Mouse (Mus musculus) forebrain, embryonic 16.5 days (tissue): ENCODE measurements at regions not wholly inside any gene's neighbourhood (a gene's known extent, or its start where the extent isn't known, plus 50 kb on each side); places are given as distances from the start of the nearest gene placed in this dataset.

Source experiments
- ATAC-seq: fragments of 200-750 bp; cut with Nextera tagmentation; 2 replicates; pipeline ENCODE4 v1.8.0; 2017; ENCODE audit warnings: mild to moderate bottlenecking, moderate library complexity
- H3K27ac ChIP-seq: fragments of 300-500 bp; sonication (generic); 2 replicates; pipeline ENCODE4 v1.5.1; 2014; ENCODE audit warnings: low read length, control low read depth
- H3K27me3 ChIP-seq: fragments of 300-500 bp; sonication (generic); replicated peaks from 2 replicates; pipeline ENCODE4 v1.6.1; 2014; ENCODE audit warnings: low read length; ENCODE audit not compliant: control insufficient read depth, insufficient read depth
- H3K36me3 ChIP-seq: fragments of 300-500 bp; sonication (generic); 2 replicates; pipeline ENCODE4 v1.6.1; 2014; ENCODE audit not compliant: control insufficient read depth, insufficient read depth
- H3K4me1 ChIP-seq: fragments of 300-500 bp; sonication (generic); replicated peaks from 2 replicates; pipeline ENCODE4 v1.6.1; 2014; ENCODE audit warnings: low read length; ENCODE audit not compliant: control insufficient read depth, insufficient read depth
- H3K4me2 ChIP-seq: fragments of 300-500 bp; sonication (generic); 2 replicates; pipeline ENCODE4 v1.6.1; 2014; ENCODE audit warnings: mild to moderate bottlenecking, low read length, control low read depth
- H3K4me3 ChIP-seq: fragments of 300-500 bp; sonication (generic); replicated peaks from 2 replicates; pipeline ENCODE4 v1.5.1; 2014; ENCODE audit warnings: mild to moderate bottlenecking, low read length, control low read depth
- H3K9ac ChIP-seq: fragments of 300-500 bp; sonication (generic); replicated peaks from 2 replicates; pipeline ENCODE4 v1.6.1; 2014; ENCODE audit warnings: low read depth, low read length, control low read depth
- H3K9me3 ChIP-seq: fragments of 300-500 bp; sonication (generic); 2 replicates; pipeline ENCODE4 v1.6.1; 2016; ENCODE audit warnings: low read length; ENCODE audit not compliant: control insufficient read depth
- WGBS: fragments of 180-500 bp; shearing (Covaris S2); extraction: QIAGEN DNeasy Blood & Tissue Kit; methylation state at CpG from one replicate; pipeline ENCODE4 v1.1.7; 2014; 5-methylcytosine and 5-hydroxymethylcytosine counted together

- H3K9ac ChIP-seq = no peak overlapping the region
- H3K4me3 ChIP-seq = no peak overlapping the region
- ATAC-seq = peak; percentile 58; the same call in 1 of the 2 replicates
Observed at GRCm38 (mm10) chr5:118388419-118388818, 143.4 kb downstream of the 2410131K14Rik start.

GRCm38 (mm10) chr5:118390691-118391373 is 145.8 kb downstream of the 2410131K14Rik start:
- H3K4me2 ChIP-seq = no peak overlapping the region
- H3K4me1 ChIP-seq = peaks cover 17% of the 10 kb centered on the region
- 87% methylated on average over 7 of the region's 7 CpGs for WGBS
- H3K36me3 ChIP-seq = no peaks in the 10 kb centered on the region
- no peaks in the 10 kb centered on the region for H3K27me3 ChIP-seq
- peaks cover 4% of the 10 kb centered on the region; the same call in 1 of the 2 replicates for H3K9me3 ChIP-seq
- ATAC-seq = no peak
- no peak overlapping the region for H3K4me3 ChIP-seq
- no peak overlapping the region for H3K9ac ChIP-seq
- H3K27ac ChIP-seq = no peak overlapping the region

More at GRCm38 (mm10) chr5:118388419-118388818, 143.4 kb downstream of the 2410131K14Rik start:
- no peak overlapping the region for H3K4me2 ChIP-seq
- no peaks in the 10 kb centered on the region for H3K36me3 ChIP-seq
- H3K27me3 ChIP-seq = no peaks in the 10 kb centered on the region
- peaks cover 4% of the 10 kb centered on the region; the same call in 1 of the 2 replicates for H3K9me3 ChIP-seq
- peaks cover 15% of the 10 kb centered on the region for H3K4me1 ChIP-seq
- 47% methylated on average over 6 of the region's 6 CpGs for WGBS
- H3K27ac ChIP-seq = no peak overlapping the region

GRCm38 (mm10) chr5:118392932-118393487 is 148.0 kb downstream of the 2410131K14Rik start:
- Histone ChIP-seq H3K27ac (no peak overlapping the region), H3K36me3 (no peaks in the 10 kb centered on the region), H3K4me3 (no peak overlapping the region), H3K4me2 (no peak overlapping the region), H3K27me3 (no peaks in the 10 kb centered on the region), H3K4me1 (peaks cover 13% of the 10 kb centered on the region), H3K9ac (no peak overlapping the region), H3K9me3 (peaks cover 4% of the 10 kb centered on the region; the same call in 1 of the 2 replicates)
- WGBS = 80% methylated on average over 8 of the region's 8 CpGs
- ATAC-seq = no peak

- Histone ChIP-seq H3K27ac (no peak overlapping the region), H3K9ac (no peak overlapping the region), H3K27me3 (no peaks in the 10 kb centered on the region), H3K4me2 (no peak overlapping the region), H3K4me3 (no peak overlapping the region), H3K4me1 (peaks cover 7% of the 10 kb centered on the region), H3K36me3 (no peaks in the 10 kb centered on the region), H3K9me3 (peaks cover 4% of the 10 kb centered on the region; the same call in 1 of the 2 replicates)
- WGBS = 57% methylated on average over 5 of the region's 5 CpGs
- ATAC-seq = no peak
Observed at GRCm38 (mm10) chr5:118394051-118394450, 149.0 kb downstream of the 2410131K14Rik start.

- Histone ChIP-seq H3K9me3 (no peaks in the 10 kb centered on the region), H3K9ac (no peak overlapping the region), H3K27me3 (no peaks in the 10 kb centered on the region), H3K4me1 (peaks cover 11% of the 10 kb centered on the region), H3K27ac (no peak overlapping the region), H3K4me2 (peak overlapping the region; percentile 39), H3K36me3 (no peaks in the 10 kb centered on the region), H3K4me3 (no peak overlapping the region)
- peak; percentile 50 for ATAC-seq
- WGBS = 5% methylated on average over 28 of the region's 28 CpGs
Observed at GRCm38 (mm10) chr5:118396004-118396725, 151.1 kb downstream of the 2410131K14Rik start.

- no peak overlapping the region for H3K4me2 ChIP-seq
- no peak for ATAC-seq
- no peaks in the 10 kb centered on the region for H3K36me3 ChIP-seq
- 48% methylated on average over 10 of the region's 10 CpGs for WGBS
- H3K27me3 ChIP-seq = no peaks in the 10 kb centered on the region
- H3K4me3 ChIP-seq = no peak overlapping the region
- peaks cover 3% of the 10 kb centered on the region; the same call in 1 of the 2 replicates for H3K9me3 ChIP-seq
- no peak overlapping the region for H3K9ac ChIP-seq
- H3K27ac ChIP-seq = no peak overlapping the region
- peaks cover 8% of the 10 kb centered on the region for H3K4me1 ChIP-seq
Observed at GRCm38 (mm10) chr5:118400926-118401325, 155.9 kb downstream of the 2410131K14Rik start.

GRCm38 (mm10) chr5:118404398-118404797 is 156.1 kb upstream of the Med13l start:
- H3K4me1 ChIP-seq = 0 out of 2 replicates have a peak, but pooled peaks cover 6% of the 10 kb centered on the region
- no peak overlapping the region for H3K4me3 ChIP-seq
- no peak overlapping the region for H3K27ac ChIP-seq
- no peaks in the 10 kb centered on the region for H3K27me3 ChIP-seq
- no peak overlapping the region for H3K9ac ChIP-seq
- peaks cover 3% of the 10 kb centered on the region; the same call in 1 of the 2 replicates for H3K9me3 ChIP-seq
- no peaks in the 10 kb centered on the region for H3K36me3 ChIP-seq
- ATAC-seq = no peak
- WGBS = 79% methylated on average over 7 of the region's 7 CpGs
- no peak overlapping the region for H3K4me2 ChIP-seq

GRCm38 (mm10) chr5:118405421-118405820 is 155.1 kb upstream of the Med13l start:
- no peaks in the 10 kb centered on the region for H3K27me3 ChIP-seq
- no peak overlapping the region for H3K4me2 ChIP-seq
- H3K4me1 ChIP-seq = peaks cover 12% of the 10 kb centered on the region; the same call in 1 of the 2 replicates
- no peak overlapping the region for H3K27ac ChIP-seq
- 89% methylated on average over 3 of the region's 3 CpGs for WGBS
- no peak for ATAC-seq
- H3K36me3 ChIP-seq = no peaks in the 10 kb centered on the region
- H3K9ac ChIP-seq = no peak overlapping the region
- no peak overlapping the region for H3K4me3 ChIP-seq
- H3K9me3 ChIP-seq = peaks cover 3% of the 10 kb centered on the region; the same call in 1 of the 2 replicates

- no peak for ATAC-seq
- Histone ChIP-seq H3K4me1 (peaks cover 9% of the 10 kb centered on the region; the same call in 1 of the 2 replicates), H3K9ac (no peak overlapping the region), H3K27me3 (no peaks in the 10 kb centered on the region), H3K27ac (no peak overlapping the region), H3K4me3 (no peak overlapping the region), H3K36me3 (no peaks in the 10 kb centered on the region), H3K9me3 (peaks cover 3% of the 10 kb centered on the region; the same call in 1 of the 2 replicates), H3K4me2 (no peak overlapping the region)
- WGBS = 29% methylated on average over 11 of the region's 11 CpGs
Observed at GRCm38 (mm10) chr5:118407451-118407850, 153.0 kb upstream of the Med13l start.
